Mouse (Mus musculus): ENCODE results near the gene Tmem54. TPM values are rescaled to one million over a fixed set of nuclear protein-coding genes. Genes with fewer than 3 reads are reported as not detected.

Gene Tmem54
- polyA plus RNA-seq, 1 experiment from 2014 or later: 0.16 TPM

DNA sequence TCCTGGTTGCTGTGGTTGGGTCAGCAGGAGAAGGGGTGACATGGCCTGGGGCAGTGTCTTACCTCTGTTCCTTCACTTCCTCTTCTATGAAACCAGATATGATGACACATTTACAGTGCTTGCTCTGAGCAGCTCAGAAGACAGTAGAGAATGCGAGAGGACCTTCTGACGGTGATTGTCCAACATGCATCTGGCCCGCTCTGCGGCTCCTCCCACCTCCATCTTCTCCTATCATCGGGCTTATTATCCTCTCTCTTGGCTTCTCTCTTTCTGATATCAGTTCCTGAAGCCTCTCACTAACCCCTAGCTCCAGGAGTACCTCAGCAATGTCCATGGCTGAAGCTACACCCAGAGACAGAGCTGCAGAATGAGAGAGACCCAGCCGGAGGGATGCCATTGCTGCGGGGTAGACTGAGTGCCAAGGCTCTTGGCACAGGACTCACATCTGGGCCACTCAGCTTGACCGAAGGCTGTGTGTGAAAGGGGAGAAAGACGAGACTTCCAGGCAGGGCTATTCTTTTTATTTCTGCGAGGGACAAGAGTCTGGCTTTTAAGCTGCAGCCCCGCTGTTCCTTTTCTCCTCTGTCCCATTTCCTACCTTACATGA lies 37.2 kb downstream of the Tmem54 start:
- Histone ChIP-seq H3K9ac (ENCODE audit: low read depth, low read length) (no peak overlapping the region), H3K4me3 (ENCODE audit: low read length) (no peak overlapping the region), H3K4me1 (ENCODE audit: control insufficient read depth, insufficient read depth, low read depth, low read length) (peaks cover 31% of the 10 kb centered on the region), H3K27me3 (replicated peaks; ENCODE audit: control insufficient read depth, insufficient read depth, low read length) (no peaks in the 10 kb centered on the region), H3K27ac (ENCODE audit: low read depth, low read length) (no peak overlapping the region), H3K4me2 (ENCODE audit: low read length) (no peak overlapping the region), H3K36me3 (ENCODE audit: control insufficient read depth, insufficient read depth, low read length) (no peaks in the 10 kb centered on the region), H3K9me3 (ENCODE audit: control insufficient read depth, low read length) (no peaks in the 10 kb centered on the region)
- ATAC-seq: no peak
- WGBS: 78% methylated on average over 11 of the region's 11 CpGs

DNA sequence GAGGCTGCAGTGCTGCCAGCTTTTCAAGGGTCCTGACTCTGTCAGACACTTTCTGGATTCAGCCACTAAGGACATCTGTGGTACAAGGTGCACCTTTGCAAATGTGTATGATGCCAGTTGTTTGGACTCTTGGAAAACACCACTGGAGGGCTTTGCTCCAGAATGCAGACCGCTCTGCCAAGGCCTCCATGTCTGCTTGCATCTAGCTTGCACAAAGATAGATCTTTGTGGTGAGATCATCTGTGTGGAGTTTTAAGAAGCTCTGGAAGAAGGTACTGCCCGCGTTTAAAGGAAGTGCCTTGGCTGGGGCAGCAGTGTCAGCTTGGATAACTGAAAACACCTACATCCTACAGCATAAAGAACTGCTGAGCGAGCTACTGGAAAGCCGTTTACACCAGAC lies 38.2 kb downstream of the Tmem54 start:
- H3K27ac ChIP-seq (ENCODE audit: low read depth, low read length): no peak overlapping the region
- no peak overlapping the region for H3K9ac ChIP-seq (ENCODE audit: low read depth, low read length)
- H3K27me3 ChIP-seq (replicated peaks; ENCODE audit: control insufficient read depth, insufficient read depth, low read length): no peaks in the 10 kb centered on the region
- ATAC-seq: no peak
- H3K4me3 ChIP-seq (ENCODE audit: low read length): no peak overlapping the region
- H3K4me1 ChIP-seq (ENCODE audit: control insufficient read depth, insufficient read depth, low read depth, low read length): peaks cover 30% of the 10 kb centered on the region
- no peaks in the 10 kb centered on the region for H3K9me3 ChIP-seq (ENCODE audit: control insufficient read depth, low read length)
- 81% methylated on average over 5 of the region's 5 CpGs for WGBS
- H3K4me2 ChIP-seq (ENCODE audit: low read length): no peak overlapping the region
- no peaks in the 10 kb centered on the region for H3K36me3 ChIP-seq (ENCODE audit: control insufficient read depth, insufficient read depth, low read length)

DNA sequence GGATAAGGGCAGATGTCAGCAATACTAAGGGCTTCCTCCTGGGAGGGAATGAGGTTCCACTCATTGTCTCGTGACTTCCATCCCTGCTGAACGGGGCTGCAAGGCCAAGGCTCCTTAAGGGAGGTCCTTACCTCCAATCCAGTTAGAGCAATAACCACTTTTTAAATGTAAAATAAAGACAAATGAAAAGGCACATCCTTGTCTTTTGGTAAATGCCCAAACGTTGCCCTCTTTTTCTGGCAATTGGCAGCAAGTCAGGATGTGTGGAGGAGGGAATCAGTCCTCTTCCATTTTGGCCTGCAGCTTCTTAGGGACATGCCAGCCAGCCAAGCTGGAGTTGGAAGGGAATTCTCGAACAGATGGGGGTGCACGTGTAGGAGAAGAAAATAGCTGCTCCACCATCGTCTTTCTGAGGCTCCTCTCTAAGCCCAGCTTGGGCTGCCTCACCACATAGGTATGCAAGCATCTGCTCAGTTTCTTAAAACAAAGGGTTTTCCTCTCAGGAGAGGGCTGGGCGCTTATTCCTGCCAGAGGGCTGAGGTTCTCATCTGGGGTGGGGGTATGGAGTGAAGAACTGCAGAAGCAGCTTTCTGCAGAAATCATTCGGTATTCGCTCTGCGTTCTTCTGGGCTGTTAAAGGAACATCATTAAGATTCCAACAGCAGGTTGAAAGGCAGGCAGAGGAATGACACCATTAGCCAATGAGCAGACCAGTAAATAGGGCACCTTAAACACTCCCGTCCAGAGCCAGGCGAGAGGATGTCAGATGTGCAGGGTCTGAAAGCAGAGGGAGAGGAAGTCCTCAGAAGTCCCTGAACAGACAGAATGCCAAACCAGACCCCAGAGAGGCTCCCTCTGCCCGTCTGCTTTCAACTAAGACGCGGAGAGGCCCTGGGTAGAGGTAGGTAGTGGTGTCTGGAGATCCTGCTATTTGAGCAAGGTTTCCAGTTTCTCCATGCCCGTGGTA lies 39.3 kb downstream of the Tmem54 start:
- no peaks in the 10 kb centered on the region for H3K9me3 ChIP-seq (ENCODE audit: control insufficient read depth, low read length)
- H3K27me3 ChIP-seq (replicated peaks; ENCODE audit: control insufficient read depth, insufficient read depth, low read length): no peaks in the 10 kb centered on the region
- H3K9ac ChIP-seq (ENCODE audit: low read depth, low read length): peak overlapping the region; percentile 20; the same call in 1 of the 2 replicates
- ATAC-seq: peak; percentile 75
- H3K4me1 ChIP-seq (ENCODE audit: control insufficient read depth, insufficient read depth, low read depth, low read length): peaks cover 30% of the 10 kb centered on the region
- peaks cover 2% of the 10 kb centered on the region for H3K36me3 ChIP-seq (ENCODE audit: control insufficient read depth, insufficient read depth, low read length)
- H3K4me2 ChIP-seq (ENCODE audit: low read length): 0 out of 2 replicates have a peak overlapping the region, but pooled peaks have one; percentile 2
- peak overlapping the region; percentile 68 for H3K27ac ChIP-seq (ENCODE audit: low read depth, low read length)
- 35% methylated on average over 16 of the region's 16 CpGs for WGBS
- H3K4me3 ChIP-seq (ENCODE audit: low read length): no peak overlapping the region

DNA sequence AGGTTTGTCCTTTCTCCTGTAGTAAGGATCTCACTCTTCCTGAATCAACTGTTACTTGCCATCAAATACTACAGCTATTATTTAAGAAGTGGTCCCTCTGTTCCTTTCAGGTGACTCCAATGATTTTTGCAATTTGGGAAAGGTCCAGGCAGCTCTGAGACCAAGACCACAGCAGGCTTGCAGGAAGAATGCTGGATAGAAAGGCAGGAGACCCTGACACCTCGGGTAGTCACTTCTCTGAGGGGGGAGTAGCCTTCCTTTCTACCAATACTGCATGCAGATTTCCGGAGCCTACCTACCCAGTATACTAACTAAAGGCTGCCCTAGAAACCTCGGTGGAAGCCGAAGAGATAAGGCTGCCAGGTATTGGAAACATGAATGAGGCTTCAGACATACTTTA lies 40.1 kb downstream of the Tmem54 start:
- peak overlapping the region; percentile 68 for H3K27ac ChIP-seq (ENCODE audit: low read depth, low read length)
- H3K4me2 ChIP-seq (ENCODE audit: low read length): 0 out of 2 replicates have a peak overlapping the region, but pooled peaks have one; percentile 2
- 69% methylated on average over 4 of the region's 4 CpGs for WGBS
- no peak overlapping the region for H3K9ac ChIP-seq (ENCODE audit: low read depth, low read length)
- ATAC-seq: no peak
- no peak overlapping the region for H3K4me3 ChIP-seq (ENCODE audit: low read length)
- no peaks in the 10 kb centered on the region for H3K27me3 ChIP-seq (replicated peaks; ENCODE audit: control insufficient read depth, insufficient read depth, low read length)
- no peaks in the 10 kb centered on the region for H3K9me3 ChIP-seq (ENCODE audit: control insufficient read depth, low read length)
- peaks cover 6% of the 10 kb centered on the region for H3K36me3 ChIP-seq (ENCODE audit: control insufficient read depth, insufficient read depth, low read length)
- peaks cover 30% of the 10 kb centered on the region for H3K4me1 ChIP-seq (ENCODE audit: control insufficient read depth, insufficient read depth, low read depth, low read length)

DNA sequence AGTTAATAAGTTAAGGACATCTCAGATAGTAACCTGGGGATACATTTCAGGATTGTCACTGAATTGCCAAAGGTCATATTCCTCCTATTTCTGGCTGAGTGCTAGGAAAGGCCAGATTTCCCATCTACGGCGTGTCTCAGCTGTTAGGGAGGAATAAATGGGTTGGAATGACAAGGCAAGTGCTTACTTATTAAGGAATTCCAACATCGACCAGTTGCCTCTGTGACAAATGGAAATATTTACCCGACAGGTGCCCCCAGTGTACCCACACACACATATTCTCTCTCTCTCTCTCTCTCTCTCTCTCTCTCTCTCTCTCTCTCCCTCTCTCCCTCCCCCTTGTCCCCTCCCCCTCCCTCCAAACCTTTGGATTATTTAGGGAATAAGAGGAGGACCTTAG lies 40.6 kb downstream of the Tmem54 start:
- ATAC-seq: no peak
- Histone ChIP-seq H3K4me3 (ENCODE audit: low read length) (no peak overlapping the region), H3K27me3 (replicated peaks; ENCODE audit: control insufficient read depth, insufficient read depth, low read length) (no peaks in the 10 kb centered on the region), H3K4me2 (ENCODE audit: low read length) (no peak overlapping the region), H3K27ac (ENCODE audit: low read depth, low read length) (0 out of 2 replicates have a peak overlapping the region, but pooled peaks have one; percentile 7), H3K4me1 (ENCODE audit: control insufficient read depth, insufficient read depth, low read depth, low read length) (peaks cover 30% of the 10 kb centered on the region), H3K9me3 (ENCODE audit: control insufficient read depth, low read length) (no peaks in the 10 kb centered on the region), H3K9ac (ENCODE audit: low read depth, low read length) (no peak overlapping the region), H3K36me3 (ENCODE audit: control insufficient read depth, insufficient read depth, low read length) (peaks cover 8% of the 10 kb centered on the region)
- WGBS: 80% methylated on average over 4 of the region's 4 CpGs

DNA sequence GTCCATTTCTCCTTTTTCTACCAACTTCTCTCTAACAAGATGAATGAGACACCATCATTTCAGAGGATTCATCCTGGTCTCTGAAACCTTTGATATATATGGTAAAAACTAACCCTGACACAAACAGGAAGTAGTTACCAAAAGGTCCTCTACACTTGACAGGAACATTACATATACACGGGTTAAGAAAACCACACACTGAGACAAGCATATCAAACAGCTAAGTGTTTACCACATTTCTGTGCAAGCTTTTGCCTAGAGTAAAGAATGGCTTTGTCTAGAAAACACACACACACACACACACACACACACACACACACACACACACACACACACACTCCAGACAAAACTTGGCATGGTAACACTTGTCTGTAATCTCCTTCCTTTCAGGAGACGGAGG lies 41.0 kb downstream of the Tmem54 start:
- no peak overlapping the region for H3K4me2 ChIP-seq (ENCODE audit: low read length)
- peaks cover 9% of the 10 kb centered on the region for H3K36me3 ChIP-seq (ENCODE audit: control insufficient read depth, insufficient read depth, low read length)
- H3K4me3 ChIP-seq (ENCODE audit: low read length): no peak overlapping the region
- ATAC-seq: no peak
- WGBS: 80% methylated on average over 2 of the region's 2 CpGs
- no peaks in the 10 kb centered on the region for H3K27me3 ChIP-seq (replicated peaks; ENCODE audit: control insufficient read depth, insufficient read depth, low read length)
- H3K9me3 ChIP-seq (ENCODE audit: control insufficient read depth, low read length): no peaks in the 10 kb centered on the region
- H3K9ac ChIP-seq (ENCODE audit: low read depth, low read length): no peak overlapping the region
- H3K27ac ChIP-seq (ENCODE audit: low read depth, low read length): no peak overlapping the region
- peaks cover 28% of the 10 kb centered on the region for H3K4me1 ChIP-seq (ENCODE audit: control insufficient read depth, insufficient read depth, low read depth, low read length)

DNA sequence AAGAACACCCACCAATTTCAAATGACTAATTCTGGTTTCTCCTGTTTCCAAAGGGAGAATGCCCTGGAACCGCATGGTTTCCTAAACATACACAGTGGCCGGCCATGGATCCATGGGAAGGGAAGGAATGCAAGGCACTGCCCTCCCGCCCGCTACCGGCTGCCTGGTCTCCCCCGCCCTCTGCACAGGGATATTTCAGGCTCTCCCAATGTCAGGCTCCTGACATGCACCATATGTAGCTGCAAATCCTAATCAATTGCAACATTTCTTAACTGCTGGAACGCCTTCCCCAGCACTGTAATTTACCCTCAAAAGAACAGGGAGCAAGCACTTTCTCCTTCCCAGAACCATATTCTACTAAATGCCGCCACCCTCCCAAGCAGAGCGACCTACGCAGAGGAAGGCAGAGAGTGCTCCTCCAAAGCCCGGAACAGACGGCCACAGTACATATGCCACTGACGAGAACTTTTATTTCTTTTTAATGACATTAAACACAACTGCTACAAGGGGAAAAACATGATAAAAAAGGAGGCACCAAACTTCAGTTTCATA lies 42.3 kb downstream of the Tmem54 start:
- no peaks in the 10 kb centered on the region for H3K9me3 ChIP-seq (ENCODE audit: control insufficient read depth, low read length)
- no peak overlapping the region for H3K4me2 ChIP-seq (ENCODE audit: low read length)
- no peak overlapping the region for H3K27ac ChIP-seq (ENCODE audit: low read depth, low read length)
- no peaks in the 10 kb centered on the region for H3K27me3 ChIP-seq (replicated peaks; ENCODE audit: control insufficient read depth, insufficient read depth, low read length)
- no peak overlapping the region for H3K9ac ChIP-seq (ENCODE audit: low read depth, low read length)
- ATAC-seq: no peak
- peaks cover 15% of the 10 kb centered on the region for H3K36me3 ChIP-seq (ENCODE audit: control insufficient read depth, insufficient read depth, low read length)
- no peak overlapping the region for H3K4me3 ChIP-seq (ENCODE audit: low read length)
- H3K4me1 ChIP-seq (ENCODE audit: control insufficient read depth, insufficient read depth, low read depth, low read length): peaks cover 18% of the 10 kb centered on the region
- WGBS: 78% methylated on average over 13 of the region's 13 CpGs

DNA sequence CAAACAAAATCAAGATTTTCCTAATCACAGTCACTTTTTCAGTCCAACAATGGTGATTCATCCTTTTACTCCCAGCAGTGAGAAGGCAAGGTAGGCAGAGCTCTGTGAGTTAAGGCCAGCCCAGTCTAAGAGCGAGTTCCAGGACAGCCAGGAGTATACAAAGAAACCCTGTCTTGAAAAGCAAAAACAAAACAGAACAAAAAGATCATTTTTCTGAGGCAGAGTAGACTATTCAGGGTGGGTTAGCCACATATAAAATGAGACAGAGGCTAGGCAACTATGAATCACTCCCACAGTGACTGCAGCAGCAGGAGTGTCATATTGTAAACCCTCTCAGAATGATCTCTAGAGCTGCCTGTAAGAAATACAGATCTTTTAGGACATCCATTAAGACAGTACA lies 44.0 kb downstream of the Tmem54 start:
- Histone ChIP-seq H3K4me1 (ENCODE audit: control insufficient read depth, insufficient read depth, low read depth, low read length) (peaks cover 10% of the 10 kb centered on the region), H3K27me3 (replicated peaks; ENCODE audit: control insufficient read depth, insufficient read depth, low read length) (no peaks in the 10 kb centered on the region), H3K4me2 (ENCODE audit: low read length) (no peak overlapping the region), H3K36me3 (ENCODE audit: control insufficient read depth, insufficient read depth, low read length) (peaks cover 20% of the 10 kb centered on the region), H3K27ac (ENCODE audit: low read depth, low read length) (no peak overlapping the region), H3K9ac (ENCODE audit: low read depth, low read length) (no peak overlapping the region), H3K9me3 (ENCODE audit: control insufficient read depth, low read length) (no peaks in the 10 kb centered on the region), H3K4me3 (ENCODE audit: low read length) (no peak overlapping the region)
- no peak for ATAC-seq
- 76% methylated on average over 1 of the region's 1 CpGs for WGBS

DNA sequence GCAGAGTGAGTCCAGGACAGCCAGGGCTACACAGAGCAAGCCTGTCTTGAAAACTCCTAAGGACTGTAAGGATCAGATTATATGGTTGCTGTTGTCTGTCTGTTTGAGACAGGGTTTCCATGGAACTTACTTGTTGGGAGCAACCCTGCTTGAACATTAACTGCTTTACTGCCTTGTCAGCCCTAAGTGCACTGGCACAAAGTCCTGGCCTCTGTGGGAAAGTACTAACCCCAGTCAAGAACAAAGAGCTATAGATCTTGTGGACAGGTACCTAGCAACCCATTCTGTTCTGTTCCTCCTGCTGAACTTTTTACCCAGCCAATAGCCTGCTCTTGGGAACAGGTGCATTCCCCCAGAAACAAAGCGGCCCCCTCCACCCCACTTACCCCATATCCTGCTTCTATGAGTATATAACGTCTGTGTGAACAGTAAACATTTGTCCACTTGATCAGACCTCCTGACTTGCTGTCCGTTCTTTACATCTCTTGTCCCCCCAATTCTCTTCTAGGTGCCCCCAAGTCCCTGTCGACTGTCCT lies 46.0 kb downstream of the Tmem54 start:
- 74% methylated on average over 4 of the region's 4 CpGs for WGBS
- 0 out of 2 replicates have a peak, but pooled peaks have one; percentile 30 for ATAC-seq
- Histone ChIP-seq H3K4me3 (ENCODE audit: low read length) (no peak overlapping the region), H3K9me3 (ENCODE audit: control insufficient read depth, low read length) (no peaks in the 10 kb centered on the region), H3K4me1 (ENCODE audit: control insufficient read depth, insufficient read depth, low read depth, low read length) (no peaks in the 10 kb centered on the region), H3K27ac (ENCODE audit: low read depth, low read length) (no peak overlapping the region), H3K36me3 (ENCODE audit: control insufficient read depth, insufficient read depth, low read length) (peaks cover 24% of the 10 kb centered on the region), H3K9ac (ENCODE audit: low read depth, low read length) (no peak overlapping the region), H3K4me2 (ENCODE audit: low read length) (no peak overlapping the region), H3K27me3 (replicated peaks; ENCODE audit: control insufficient read depth, insufficient read depth, low read length) (no peaks in the 10 kb centered on the region)

Measured in hindbrain, embryonic 16.5 days (tissue).